Mouse (Mus musculus): ENCODE data around the gene Chst8.

GRCm38 (mm10) chr7:34655086-34655839 is 157.2 kb downstream of the Chst8 start:
- TF ChIP-seq CTCF (IDR thresholded peaks at IDR 0.05; ENCODE audit: borderline replicate concordance, insufficient read depth, low read length) (no peak; the same call in 1 of the 2 replicates), POLR2A (IDR thresholded peaks at IDR 0.05; ENCODE audit: low read depth, low read length) (peak; percentile 66)

Data from embryonic fibroblast, embryonic 13.5 days (primary cell).